Mouse (Mus musculus): Measurements from ENCODE around the gene Bach2. TPM values are rescaled to one million over a fixed set of nuclear protein-coding genes. Genes with fewer than 3 reads are reported as not detected.

The Bach2 gene
- polyA plus RNA-seq, 1 experiment from 2014 or later: 21.9 TPM

DNA sequence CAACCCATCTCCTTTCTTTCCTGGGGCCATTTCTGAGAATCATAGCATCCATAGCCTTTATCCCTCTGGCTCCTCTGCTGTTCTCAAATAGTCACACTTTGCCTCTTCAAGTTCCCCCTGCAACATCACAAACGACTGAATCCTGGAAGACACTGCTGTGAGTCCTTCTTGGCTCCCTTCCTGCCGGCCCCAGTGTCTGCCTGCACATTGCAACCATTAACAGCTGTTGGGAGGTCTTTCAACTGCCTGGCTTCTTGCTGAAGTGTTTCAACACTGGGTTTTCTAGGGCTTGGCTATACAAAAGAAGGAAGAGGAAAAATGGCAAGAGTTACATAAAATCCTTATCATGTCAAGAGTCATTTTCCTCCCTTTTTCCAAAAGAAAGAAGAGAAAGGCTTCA, 285.7 kb downstream of the Bach2 start:
- Histone ChIP-seq H3K9me3 (replicated peaks; ENCODE audit: control insufficient read depth, low read length) (no peaks in the 10 kb centered on the region), H3K27me3 (replicated peaks; ENCODE audit: control insufficient read depth, insufficient read depth, low read length) (no peaks in the 10 kb centered on the region), H3K4me1 (ENCODE audit: control insufficient read depth, insufficient read depth, low read length) (peaks cover 44% of the 10 kb centered on the region), H3K9ac (ENCODE audit: low read length) (no peak overlapping the region), H3K36me3 (ENCODE audit: control insufficient read depth, insufficient read depth, low read length) (no peaks in the 10 kb centered on the region), H3K4me2 (ENCODE audit: low read length) (no peak overlapping the region), H3K4me3 (ENCODE audit: low read depth, low read length) (no peak overlapping the region), H3K27ac (ENCODE audit: low read depth, low read length) (no peak overlapping the region)
- ATAC-seq: no peak
- 47% methylated on average over 2 of the region's 2 CpGs for WGBS
- no peak for DNase-seq (ENCODE audit: low spot score)

DNA sequence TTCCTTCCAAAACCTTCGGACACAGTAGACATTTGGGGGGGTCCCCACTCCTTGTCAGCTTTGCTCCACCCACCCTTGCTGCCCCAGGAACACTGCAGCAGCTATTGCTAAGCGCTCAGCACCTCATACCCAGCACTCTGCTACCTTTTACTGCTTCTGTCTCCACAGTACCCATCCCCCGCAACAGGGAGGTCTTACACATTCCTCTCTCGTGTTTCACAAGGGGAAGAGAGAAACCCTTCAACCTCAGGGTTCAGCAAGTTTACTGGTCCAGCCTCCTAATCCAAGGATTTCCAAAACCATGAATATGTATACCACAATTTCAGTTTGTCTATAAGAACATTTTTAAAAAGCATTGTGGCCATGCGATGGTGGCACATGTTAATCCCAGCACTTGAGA, 286.4 kb downstream of the Bach2 start:
- no peak for DNase-seq (ENCODE audit: low spot score)
- Histone ChIP-seq H3K9ac (ENCODE audit: low read length) (no peak overlapping the region), H3K27ac (ENCODE audit: low read depth, low read length) (no peak overlapping the region), H3K4me1 (ENCODE audit: control insufficient read depth, insufficient read depth, low read length) (peaks cover 46% of the 10 kb centered on the region), H3K9me3 (replicated peaks; ENCODE audit: control insufficient read depth, low read length) (no peaks in the 10 kb centered on the region), H3K27me3 (replicated peaks; ENCODE audit: control insufficient read depth, insufficient read depth, low read length) (no peaks in the 10 kb centered on the region), H3K4me3 (ENCODE audit: low read depth, low read length) (no peak overlapping the region), H3K4me2 (ENCODE audit: low read length) (no peak overlapping the region), H3K36me3 (ENCODE audit: control insufficient read depth, insufficient read depth, low read length) (no peaks in the 10 kb centered on the region)
- WGBS: 73% methylated on average over 5 of the region's 5 CpGs
- ATAC-seq: no peak

DNA sequence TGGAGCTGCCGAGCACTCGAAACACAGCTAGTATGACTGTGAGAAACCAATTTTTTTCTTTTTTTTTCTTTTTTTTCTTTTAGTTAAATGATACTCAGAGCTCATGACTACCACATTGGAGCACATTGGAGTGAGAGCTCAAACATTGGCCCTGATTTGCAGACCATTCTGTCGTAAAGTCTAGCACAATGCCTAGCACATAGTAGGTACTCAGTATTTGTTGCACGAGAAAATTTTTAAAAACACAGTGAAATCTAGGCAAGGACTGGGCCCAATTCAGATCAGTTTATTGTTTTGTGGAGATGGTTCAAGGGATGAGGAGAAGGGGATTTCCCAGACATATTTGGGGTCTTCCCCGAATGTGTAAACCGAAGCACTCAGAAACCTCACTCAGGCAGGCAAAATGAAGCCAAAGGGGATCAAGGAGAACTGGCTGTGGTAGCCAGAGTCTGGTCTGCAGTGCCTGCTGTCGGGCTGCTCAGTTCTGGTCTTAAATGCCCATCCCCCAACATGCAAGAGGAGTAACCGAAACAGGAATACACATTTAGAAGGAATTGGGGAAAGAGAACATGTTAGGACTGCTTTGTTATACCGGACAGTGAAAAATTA, 287.7 kb downstream of the Bach2 start:
- no peak overlapping the region for H3K4me2 ChIP-seq (ENCODE audit: low read length)
- H3K9ac ChIP-seq (ENCODE audit: low read length): no peak overlapping the region
- H3K4me1 ChIP-seq (ENCODE audit: control insufficient read depth, insufficient read depth, low read length): peaks cover 46% of the 10 kb centered on the region
- no peaks in the 10 kb centered on the region for H3K9me3 ChIP-seq (replicated peaks; ENCODE audit: control insufficient read depth, low read length)
- no peak overlapping the region for H3K27ac ChIP-seq (ENCODE audit: low read depth, low read length)
- ATAC-seq (no peak), DNase-seq (ENCODE audit: low spot score) (no peak)
- H3K4me3 ChIP-seq (ENCODE audit: low read depth, low read length): no peak overlapping the region
- no peaks in the 10 kb centered on the region for H3K36me3 ChIP-seq (ENCODE audit: control insufficient read depth, insufficient read depth, low read length)
- H3K27me3 ChIP-seq (replicated peaks; ENCODE audit: control insufficient read depth, insufficient read depth, low read length): no peaks in the 10 kb centered on the region
- WGBS: 70% methylated on average over 9 of the region's 9 CpGs

DNA sequence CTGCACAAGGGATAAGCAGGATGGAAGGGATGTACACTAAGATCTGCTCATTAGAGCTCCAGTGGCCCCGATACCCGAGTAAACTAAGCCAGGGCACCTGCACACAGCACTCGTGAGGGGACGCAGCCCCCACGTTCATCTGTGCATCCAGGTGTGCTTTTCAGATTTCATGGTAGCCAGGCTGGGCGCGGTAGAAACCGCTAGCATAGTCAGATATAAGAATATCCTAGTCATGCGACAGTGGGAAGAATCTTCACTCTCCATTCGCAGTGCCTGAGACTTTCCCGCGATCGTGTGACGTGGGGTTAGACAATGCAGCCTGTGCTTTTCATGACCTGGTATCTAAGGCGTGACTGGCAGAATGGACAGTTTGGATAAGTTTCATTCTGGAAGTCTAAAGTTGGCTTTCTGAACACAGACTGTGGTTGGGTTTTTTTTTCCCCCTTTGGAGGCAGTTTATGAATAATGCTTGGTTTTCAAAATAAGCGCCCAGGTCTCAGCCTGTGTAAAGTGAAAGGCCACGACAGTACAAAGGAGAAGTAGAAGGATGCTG, 290.9 kb downstream of the Bach2 start:
- WGBS: 73% methylated on average over 17 of the region's 17 CpGs
- Histone ChIP-seq H3K4me1 (ENCODE audit: control insufficient read depth, insufficient read depth, low read length) (peaks cover 53% of the 10 kb centered on the region), H3K27ac (ENCODE audit: low read depth, low read length) (peak overlapping the region; percentile 88; the same call in 1 of the 2 replicates), H3K36me3 (ENCODE audit: control insufficient read depth, insufficient read depth, low read length) (no peaks in the 10 kb centered on the region), H3K4me3 (ENCODE audit: low read depth, low read length) (no peak overlapping the region), H3K9ac (ENCODE audit: low read length) (0 out of 2 replicates have a peak overlapping the region, but pooled peaks have one; percentile 8), H3K27me3 (replicated peaks; ENCODE audit: control insufficient read depth, insufficient read depth, low read length) (no peaks in the 10 kb centered on the region), H3K9me3 (replicated peaks; ENCODE audit: control insufficient read depth, low read length) (no peaks in the 10 kb centered on the region), H3K4me2 (ENCODE audit: low read length) (no peak overlapping the region)
- DNase-seq (ENCODE audit: low spot score): no peak
- no peak for ATAC-seq

DNA sequence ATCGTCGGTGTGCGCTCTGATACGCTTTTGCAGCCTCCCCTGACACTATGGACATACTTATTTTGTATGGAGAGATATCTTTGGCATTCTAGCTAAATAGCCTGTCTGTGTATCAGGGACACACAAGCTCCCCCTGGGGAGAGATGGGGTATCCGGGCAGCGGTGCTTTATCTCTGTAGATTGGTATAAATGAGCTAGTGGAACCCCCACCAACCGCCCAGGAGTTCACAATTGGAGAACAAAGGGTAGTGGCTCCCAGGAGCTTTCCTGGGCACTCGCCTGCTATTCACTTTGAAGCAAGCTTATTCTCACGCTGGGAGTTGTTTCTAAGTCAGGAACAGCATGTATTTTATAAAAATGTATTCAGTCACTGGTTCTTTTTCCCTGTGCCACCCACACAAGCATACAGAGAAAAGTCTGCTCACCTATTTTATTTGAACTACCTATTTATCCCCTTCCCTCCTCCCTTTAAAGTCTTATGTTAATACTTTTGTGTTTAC, 291.9 kb downstream of the Bach2 start:
- ATAC-seq (0 out of 2 replicates have a peak, but pooled peaks have one; percentile 6), DNase-seq (ENCODE audit: low spot score) (peak; percentile 52)
- Histone ChIP-seq H3K27me3 (replicated peaks; ENCODE audit: control insufficient read depth, insufficient read depth, low read length) (no peaks in the 10 kb centered on the region), H3K9me3 (replicated peaks; ENCODE audit: control insufficient read depth, low read length) (no peaks in the 10 kb centered on the region), H3K4me1 (ENCODE audit: control insufficient read depth, insufficient read depth, low read length) (peaks cover 53% of the 10 kb centered on the region), H3K4me3 (ENCODE audit: low read depth, low read length) (peak overlapping the region; percentile 3; the same call in 1 of the 2 replicates), H3K27ac (ENCODE audit: low read depth, low read length) (peak overlapping the region; percentile 88), H3K4me2 (ENCODE audit: low read length) (peak overlapping the region; percentile 50), H3K36me3 (ENCODE audit: control insufficient read depth, insufficient read depth, low read length) (no peaks in the 10 kb centered on the region), H3K9ac (ENCODE audit: low read length) (peak overlapping the region; percentile 47)
- 14% methylated on average over 9 of the region's 9 CpGs for WGBS

DNA sequence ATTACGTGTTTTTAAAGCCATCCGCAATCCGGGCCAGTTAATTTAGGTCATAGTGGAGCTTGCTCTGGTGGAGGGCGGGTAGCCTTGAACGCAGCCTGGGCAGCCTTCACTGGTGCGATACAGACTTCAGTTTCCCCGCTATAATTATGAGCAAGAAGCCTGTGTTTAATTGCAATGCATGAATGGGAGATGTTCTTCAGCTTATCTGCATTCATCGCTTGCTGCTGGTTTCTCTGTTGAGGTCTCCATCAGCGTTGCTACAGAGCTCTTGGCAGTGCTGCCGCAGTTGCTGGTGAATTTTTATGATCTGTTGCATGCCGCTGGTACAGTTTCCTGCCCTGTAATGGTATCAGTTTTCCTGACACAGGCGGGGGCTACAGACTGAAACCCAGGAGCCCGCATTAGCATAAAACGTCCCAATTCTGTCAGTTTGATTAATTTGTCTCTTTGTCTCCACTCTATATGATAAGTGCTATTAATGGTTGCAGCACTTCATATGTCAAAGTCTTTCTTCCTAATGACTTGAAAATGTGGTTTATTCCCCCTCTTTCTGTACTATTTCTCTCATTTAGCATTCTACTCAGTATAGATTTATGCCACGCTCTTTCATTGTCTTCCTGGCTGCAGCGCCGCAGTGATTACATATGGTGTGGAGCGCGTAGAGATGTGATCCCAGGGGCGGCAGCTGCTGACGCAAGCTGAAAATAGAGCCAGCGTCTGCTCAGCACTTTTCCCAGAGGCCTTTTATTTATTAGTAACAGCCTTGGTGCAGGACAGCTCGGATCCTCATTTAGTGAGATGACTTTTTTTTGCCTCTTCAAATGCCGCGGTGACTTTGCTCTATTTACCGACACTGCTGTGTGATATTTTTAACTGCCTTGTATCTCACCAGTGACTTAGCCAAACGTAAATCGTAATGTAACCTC, 292.6 kb downstream of the Bach2 start:
- peaks cover 52% of the 10 kb centered on the region for H3K4me1 ChIP-seq (ENCODE audit: control insufficient read depth, insufficient read depth, low read length)
- 8% methylated on average over 28 of the region's 28 CpGs for WGBS

DNA sequence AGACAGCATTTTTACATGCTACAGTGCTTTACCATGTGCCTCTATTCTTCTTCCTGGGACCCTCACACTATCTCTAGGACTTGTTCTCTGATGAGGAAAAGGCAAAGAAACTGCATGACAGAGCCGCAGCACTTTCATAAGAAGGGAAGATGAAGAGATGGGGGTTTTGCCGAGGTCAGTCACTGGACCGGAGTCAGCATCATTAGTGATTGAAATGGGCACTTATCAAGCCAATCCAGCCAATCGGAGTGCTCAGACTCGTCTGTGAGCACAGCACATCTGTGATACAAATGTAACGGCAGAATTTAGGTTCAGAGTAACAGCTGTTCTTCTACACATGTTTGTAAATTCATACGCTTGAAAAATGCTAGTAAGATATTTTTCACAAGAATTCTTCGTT, 293.5 kb downstream of the Bach2 start:
- ATAC-seq: no peak
- Histone ChIP-seq H3K4me3 (ENCODE audit: low read depth, low read length) (no peak overlapping the region), H3K36me3 (ENCODE audit: control insufficient read depth, insufficient read depth, low read length) (no peaks in the 10 kb centered on the region), H3K27me3 (replicated peaks; ENCODE audit: control insufficient read depth, insufficient read depth, low read length) (no peaks in the 10 kb centered on the region), H3K4me2 (ENCODE audit: low read length) (peak overlapping the region; percentile 50), H3K4me1 (ENCODE audit: control insufficient read depth, insufficient read depth, low read length) (peaks cover 50% of the 10 kb centered on the region), H3K27ac (ENCODE audit: low read depth, low read length) (peak overlapping the region; percentile 88), H3K9ac (ENCODE audit: low read length) (0 out of 2 replicates have a peak overlapping the region, but pooled peaks have one; percentile 47), H3K9me3 (replicated peaks; ENCODE audit: control insufficient read depth, low read length) (no peaks in the 10 kb centered on the region)
- 48% methylated on average over 8 of the region's 8 CpGs for WGBS
- DNase-seq (ENCODE audit: low spot score): no peak

More for the DNA sequence above, 292.6 kb downstream of the Bach2 start:
- peak; percentile 88 for ATAC-seq
- peak; percentile 91 for DNase-seq (ENCODE audit: low spot score)
- no peaks in the 10 kb centered on the region for H3K9me3 ChIP-seq (replicated peaks; ENCODE audit: control insufficient read depth, low read length)
- peak overlapping the region; percentile 50 for H3K4me2 ChIP-seq (ENCODE audit: low read length)
- H3K4me3 ChIP-seq (ENCODE audit: low read depth, low read length): peak overlapping the region; percentile 3; the same call in 1 of the 2 replicates
- no peaks in the 10 kb centered on the region for H3K27me3 ChIP-seq (replicated peaks; ENCODE audit: control insufficient read depth, insufficient read depth, low read length)
- H3K9ac ChIP-seq (ENCODE audit: low read length): peak overlapping the region; percentile 47
- H3K36me3 ChIP-seq (ENCODE audit: control insufficient read depth, insufficient read depth, low read length): no peaks in the 10 kb centered on the region
- H3K27ac ChIP-seq (ENCODE audit: low read depth, low read length): peak overlapping the region; percentile 88

DNA sequence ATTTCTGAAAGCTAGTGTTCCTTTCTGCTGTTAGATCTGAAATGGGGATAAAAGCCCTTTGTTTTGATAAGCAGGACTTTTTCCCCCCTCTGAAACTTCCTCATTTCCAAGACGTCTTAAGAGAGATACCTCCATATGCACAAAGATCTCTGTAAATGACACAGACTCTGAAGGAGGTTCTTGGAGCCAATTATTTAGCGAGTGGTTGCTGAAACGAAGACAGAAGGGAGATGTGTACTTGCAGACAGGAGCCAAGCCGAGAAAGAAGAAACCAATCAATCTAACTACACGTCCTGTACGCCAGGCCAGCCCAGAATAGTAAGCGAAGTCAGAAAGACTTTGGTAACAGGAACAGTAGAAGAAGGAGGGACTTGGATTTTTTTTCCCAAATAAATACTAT, 295.1 kb downstream of the Bach2 start:
- H3K9ac ChIP-seq (ENCODE audit: low read length): peak overlapping the region; percentile 17; the same call in 1 of the 2 replicates
- H3K36me3 ChIP-seq (ENCODE audit: control insufficient read depth, insufficient read depth, low read length): no peaks in the 10 kb centered on the region
- WGBS: 59% methylated on average over 7 of the region's 7 CpGs
- DNase-seq (ENCODE audit: low spot score) (peak; percentile 51), ATAC-seq (no peak)
- H3K9me3 ChIP-seq (replicated peaks; ENCODE audit: control insufficient read depth, low read length): no peaks in the 10 kb centered on the region
- peaks cover 61% of the 10 kb centered on the region for H3K4me1 ChIP-seq (ENCODE audit: control insufficient read depth, insufficient read depth, low read length)
- no peaks in the 10 kb centered on the region for H3K27me3 ChIP-seq (replicated peaks; ENCODE audit: control insufficient read depth, insufficient read depth, low read length)
- H3K4me3 ChIP-seq (ENCODE audit: low read depth, low read length): no peak overlapping the region
- H3K27ac ChIP-seq (ENCODE audit: low read depth, low read length): peak overlapping the region; percentile 88
- H3K4me2 ChIP-seq (ENCODE audit: low read length): no peak overlapping the region
